Mouse (Mus musculus): Measurements from ENCODE around the gene Tmem223.

- TF ChIP-seq POLR2A (IDR thresholded peaks at IDR 0.05; ENCODE audit: borderline replicate concordance, low read depth, low read length): no peak
- TF ChIP-seq CTCF (IDR thresholded peaks at IDR 0.05; ENCODE audit: low read depth, low read length): no peak
These were observed 36.0 kb downstream of the Tmem223 start for GRCm38 (mm10) chr19:8806810-8807209.
